Mouse (Mus musculus): ENCODE data around the gene Csad.

- no peak for TF ChIP-seq POLR2A (IDR thresholded peaks at IDR 0.05; ENCODE audit: control insufficient read depth, extremely low read depth, insufficient read depth, low read length, poor library complexity)
- no peak for TF ChIP-seq CTCF (IDR thresholded peaks at IDR 0.05; ENCODE audit: borderline replicate concordance, control insufficient read depth, extremely low read depth, insufficient read depth, low read length, poor library complexity)
Measured at GRCm38 (mm10) chr15:102248812-102249191, 44.3 kb upstream of the Csad start.

Data from thymus, adult 2 months (tissue).